Mouse (Mus musculus) lung, adult 2 months (tissue): Measurements from ENCODE around the gene Sugt1.

Experiments
- CTCF ChIP-seq: fragments of 200-500 bp; IDR thresholded peaks from 2 replicates; pipeline ENCODE4 v1.5.1; 2011; ENCODE audit warnings: mild to moderate bottlenecking, low read length, control low read depth; ENCODE audit not compliant: insufficient read depth
- POLR2A ChIP-seq: fragments of 200-500 bp; IDR thresholded peaks from 2 replicates; pipeline ENCODE4 v1.6.1; 2011; ENCODE audit warnings: low read depth, mild to moderate bottlenecking, control low read depth, low read length, borderline replicate concordance; ENCODE audit errors: extremely low read depth

GRCm38 (mm10) chr14:79673083-79674013, 85.9 kb downstream of the Sugt1 start:
- no peak for TF ChIP-seq CTCF
- TF ChIP-seq POLR2A = no peak
